Mouse (Mus musculus) G1E (cell line): ENCODE results near the gene Foxo3.

Experiments used
- CTCF ChIP-seq: IDR thresholded peaks from 2 replicates; pipeline ENCODE4 v1.5.1; 2012; ENCODE audit warnings: low read depth, low read length, inconsistent platforms, mixed read lengths
- GATA1 ChIP-seq: IDR thresholded peaks from 2 replicates; pipeline ENCODE4 v1.6.1; 2012; ENCODE audit warnings: borderline replicate concordance, low read length, inconsistent platforms, mixed read lengths
- GATA2 ChIP-seq: IDR thresholded peaks from 2 replicates; pipeline ENCODE4 v1.6.1; 2012; ENCODE audit warnings: low read depth, low read length, inconsistent platforms, borderline replicate concordance
- POLR2AphosphoS5 ChIP-seq: IDR thresholded peaks from 2 replicates; pipeline ENCODE4 v1.6.1; 2012; ENCODE audit warnings: low read depth, low read length, inconsistent platforms; ENCODE audit not compliant: insufficient replicate concordance
- TAL1 ChIP-seq: conservative IDR thresholded peaks from 2 replicates; pipeline ENCODE4 v1.6.1; 2012; ENCODE audit warnings: low read depth, low read length, inconsistent platforms, mixed read lengths

DNA sequence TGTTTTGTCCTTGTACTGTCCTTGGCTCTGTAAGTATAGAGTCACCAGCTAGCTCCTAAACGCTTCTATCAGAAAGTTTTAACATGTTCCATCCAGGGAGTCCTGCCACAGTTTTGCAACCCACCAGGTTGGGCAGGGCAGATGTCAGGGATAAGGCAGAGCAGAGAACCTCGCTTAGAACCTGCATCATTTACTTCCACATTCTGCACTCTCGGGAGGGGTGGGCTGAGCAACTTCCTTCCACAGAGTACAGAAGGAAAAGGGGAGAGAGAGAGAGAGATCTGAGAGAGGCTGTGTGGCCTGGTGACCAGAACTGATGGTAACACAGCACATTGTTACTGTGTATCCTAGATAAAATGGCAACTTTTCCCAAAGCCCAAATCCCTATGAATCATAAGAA lies 77.9 kb downstream of the Foxo3 start:
- no peak for TF ChIP-seq CTCF
- TF ChIP-seq GATA1, result no peak
- TF ChIP-seq GATA2, result no peak
- no peak for TF ChIP-seq POLR2AphosphoS5
- no peak for TF ChIP-seq TAL1
